Mouse (Mus musculus) heart, embryonic 10.5 days (tissue): ENCODE measurements at regions not wholly inside any gene's neighbourhood (a gene's known extent, or its start where the extent isn't known, plus 50 kb on each side); places are given as distances from the start of the nearest gene placed in this dataset.

Experiments used
- DNase-seq: peaks from one replicate; pipeline ENCODE4 v3.0.0-alpha.2; 2017; ENCODE audit warnings: low spot score
- H3K27ac ChIP-seq: fragments of 300-500 bp; sonication (generic); 2 replicates; pipeline ENCODE4 v1.5.1; 2016; ENCODE audit warnings: mild to moderate bottlenecking
- H3K27me3 ChIP-seq: fragments of 300-500 bp; sonication (generic); 2 replicates; pipeline ENCODE4 v1.6.1; 2016; ENCODE audit warnings: mild to moderate bottlenecking; ENCODE audit not compliant: poor library complexity, insufficient read depth, severe bottlenecking
- H3K36me3 ChIP-seq: fragments of 300-500 bp; sonication (generic); 2 replicates; pipeline ENCODE4 v1.6.1; 2016; ENCODE audit warnings: mild to moderate bottlenecking, moderate library complexity
- H3K4me1 ChIP-seq: fragments of 300-500 bp; sonication (generic); 2 replicates; pipeline ENCODE4 v1.6.1; 2016; ENCODE audit warnings: mild to moderate bottlenecking
- H3K4me3 ChIP-seq: fragments of 300-500 bp; sonication (generic); 2 replicates; pipeline ENCODE4 v1.5.1; 2016; ENCODE audit warnings: mild to moderate bottlenecking, moderate library complexity
- H3K9me3 ChIP-seq: fragments of 300-500 bp; sonication (generic); 2 replicates; pipeline ENCODE4 v1.6.1; 2016; ENCODE audit warnings: mild to moderate bottlenecking, moderate library complexity
- WGBS: fragments of 180-500 bp; shearing (Covaris S2); methylation state at CpG from one replicate; pipeline ENCODE4 v1.1.7; 2016; 5-methylcytosine and 5-hydroxymethylcytosine counted together

- WGBS, result 56% methylated on average over 22 of the region's 22 CpGs
- H3K9me3 ChIP-seq, result peaks cover 15% of the 10 kb centered on the region
- H3K4me1 ChIP-seq, result no peaks in the 10 kb centered on the region
- H3K36me3 ChIP-seq, result no peaks in the 10 kb centered on the region
- H3K27me3 ChIP-seq, result no peaks in the 10 kb centered on the region
- H3K27ac ChIP-seq, result no peak overlapping the region
- H3K4me3 ChIP-seq, result no peak overlapping the region
- DNase-seq, result peak; percentile 93
These were observed 179.1 kb upstream of the Arhgef26 start for GRCm38 (mm10) chr3:62159031-62159430.

- Histone ChIP-seq H3K36me3 (no peaks in the 10 kb centered on the region), H3K4me1 (no peaks in the 10 kb centered on the region), H3K27me3 (no peaks in the 10 kb centered on the region), H3K9me3 (no peaks in the 10 kb centered on the region), H3K4me3 (no peak overlapping the region), H3K27ac (no peak overlapping the region)
- no peak for DNase-seq
- 67% methylated on average over 4 of the region's 4 CpGs for WGBS
These were observed 167.5 kb upstream of the Arhgef26 start for GRCm38 (mm10) chr3:62170647-62171046.

- Histone ChIP-seq H3K9me3 (no peaks in the 10 kb centered on the region), H3K27me3 (no peaks in the 10 kb centered on the region), H3K27ac (no peak overlapping the region), H3K36me3 (no peaks in the 10 kb centered on the region), H3K4me1 (no peaks in the 10 kb centered on the region), H3K4me3 (no peak overlapping the region)
- WGBS, result 75% methylated on average over 3 of the region's 3 CpGs
- no peak for DNase-seq
These were observed 150.2 kb upstream of the Arhgef26 start for GRCm38 (mm10) chr3:62187807-62188509.

- no peak for DNase-seq
- no peak overlapping the region for H3K4me3 ChIP-seq
- H3K36me3 ChIP-seq, result no peaks in the 10 kb centered on the region
- no peak overlapping the region for H3K27ac ChIP-seq
- no peaks in the 10 kb centered on the region for H3K27me3 ChIP-seq
- WGBS, result 58% methylated on average over 1 of the region's 1 CpGs
- H3K9me3 ChIP-seq, result no peaks in the 10 kb centered on the region
- no peaks in the 10 kb centered on the region for H3K4me1 ChIP-seq
These were observed 145.7 kb upstream of the Arhgef26 start for GRCm38 (mm10) chr3:62192466-62192865.

- no peak for DNase-seq
- H3K4me3 ChIP-seq, result no peak overlapping the region
- no peaks in the 10 kb centered on the region for H3K9me3 ChIP-seq
- H3K36me3 ChIP-seq, result no peaks in the 10 kb centered on the region
- no peak overlapping the region for H3K27ac ChIP-seq
- H3K27me3 ChIP-seq, result no peaks in the 10 kb centered on the region
- WGBS, result 84% methylated on average over 4 of the region's 4 CpGs
- no peaks in the 10 kb centered on the region for H3K4me1 ChIP-seq
These were observed 143.7 kb upstream of the Arhgef26 start for GRCm38 (mm10) chr3:62194421-62194820.

- 66% methylated on average over 1 of the region's 1 CpGs for WGBS
- H3K27ac ChIP-seq, result no peak overlapping the region
- peaks cover 5% of the 10 kb centered on the region; the same call in 1 of the 2 replicates for H3K27me3 ChIP-seq
- no peaks in the 10 kb centered on the region for H3K4me1 ChIP-seq
- no peak overlapping the region for H3K4me3 ChIP-seq
- DNase-seq, result no peak
- no peaks in the 10 kb centered on the region for H3K36me3 ChIP-seq
- H3K9me3 ChIP-seq, result 0 out of 2 replicates have a peak, but pooled peaks cover 4% of the 10 kb centered on the region
These were observed 141.5 kb upstream of the Arhgef26 start for GRCm38 (mm10) chr3:62196679-62197078.

- DNase-seq, result no peak
- H3K4me3 ChIP-seq, result no peak overlapping the region
- no peaks in the 10 kb centered on the region for H3K9me3 ChIP-seq
- H3K27ac ChIP-seq, result no peak overlapping the region
- no peaks in the 10 kb centered on the region for H3K27me3 ChIP-seq
- no peaks in the 10 kb centered on the region for H3K4me1 ChIP-seq
- no peaks in the 10 kb centered on the region for H3K36me3 ChIP-seq
These were observed 122.3 kb upstream of the Arhgef26 start for GRCm38 (mm10) chr3:62215806-62216205.

- WGBS, result 97% methylated on average over 1 of the region's 1 CpGs
These were observed 120.8 kb upstream of the Arhgef26 start for GRCm38 (mm10) chr3:62217335-62217734.

GRCm38 (mm10) chr3:62227697-62228096 is 110.4 kb upstream of the Arhgef26 start:
- Histone ChIP-seq H3K36me3 (no peaks in the 10 kb centered on the region), H3K27me3 (no peaks in the 10 kb centered on the region), H3K4me3 (no peak overlapping the region), H3K27ac (no peak overlapping the region), H3K9me3 (no peaks in the 10 kb centered on the region), H3K4me1 (no peaks in the 10 kb centered on the region)
- no peak for DNase-seq
- WGBS, result 62% methylated on average over 2 of the region's 2 CpGs

More at GRCm38 (mm10) chr3:62217335-62217734, 120.8 kb upstream of the Arhgef26 start:
- no peaks in the 10 kb centered on the region for H3K27me3 ChIP-seq
- no peaks in the 10 kb centered on the region for H3K9me3 ChIP-seq
- no peak overlapping the region for H3K27ac ChIP-seq
- H3K4me1 ChIP-seq, result no peaks in the 10 kb centered on the region
- no peak overlapping the region for H3K4me3 ChIP-seq
- H3K36me3 ChIP-seq, result no peaks in the 10 kb centered on the region
- no peak for DNase-seq

GRCm38 (mm10) chr3:62228156-62228555 is 110.0 kb upstream of the Arhgef26 start:
- H3K36me3 ChIP-seq, result no peaks in the 10 kb centered on the region
- no peaks in the 10 kb centered on the region for H3K27me3 ChIP-seq
- no peak overlapping the region for H3K27ac ChIP-seq
- H3K4me1 ChIP-seq, result no peaks in the 10 kb centered on the region
- 78% methylated on average over 3 of the region's 3 CpGs for WGBS
- no peak overlapping the region for H3K4me3 ChIP-seq
- DNase-seq, result no peak
- H3K9me3 ChIP-seq, result no peaks in the 10 kb centered on the region

- 81% methylated on average over 3 of the region's 3 CpGs for WGBS
- no peak overlapping the region for H3K27ac ChIP-seq
- H3K4me3 ChIP-seq, result no peak overlapping the region
These were observed 97.1 kb upstream of the Arhgef26 start for GRCm38 (mm10) chr3:62241031-62241430.

GRCm38 (mm10) chr3:62271703-62272102 is 66.4 kb upstream of the Arhgef26 start:
- WGBS, result 78% methylated on average over 4 of the region's 4 CpGs
- Histone ChIP-seq H3K27me3 (no peaks in the 10 kb centered on the region), H3K9me3 (no peaks in the 10 kb centered on the region), H3K36me3 (no peaks in the 10 kb centered on the region), H3K27ac (no peak overlapping the region), H3K4me3 (no peak overlapping the region), H3K4me1 (no peaks in the 10 kb centered on the region)
- DNase-seq, result no peak

More at GRCm38 (mm10) chr3:62241031-62241430, 97.1 kb upstream of the Arhgef26 start:
- Histone ChIP-seq H3K9me3 (no peaks in the 10 kb centered on the region), H3K4me1 (no peaks in the 10 kb centered on the region), H3K27me3 (no peaks in the 10 kb centered on the region), H3K36me3 (no peaks in the 10 kb centered on the region)
- no peak for DNase-seq

GRCm38 (mm10) chr3:62278279-62278678 is 59.9 kb upstream of the Arhgef26 start:
- Histone ChIP-seq H3K9me3 (no peaks in the 10 kb centered on the region), H3K36me3 (no peaks in the 10 kb centered on the region), H3K27ac (no peak overlapping the region), H3K4me1 (no peaks in the 10 kb centered on the region), H3K4me3 (no peak overlapping the region), H3K27me3 (no peaks in the 10 kb centered on the region)
- WGBS, result 72% methylated on average over 3 of the region's 3 CpGs
- DNase-seq, result no peak

GRCm38 (mm10) chr3:62280960-62281359 is 57.2 kb upstream of the Arhgef26 start:
- Histone ChIP-seq H3K27me3 (no peaks in the 10 kb centered on the region), H3K27ac (no peak overlapping the region), H3K4me1 (no peaks in the 10 kb centered on the region), H3K36me3 (no peaks in the 10 kb centered on the region), H3K9me3 (no peaks in the 10 kb centered on the region), H3K4me3 (no peak overlapping the region)
- no peak for DNase-seq
- 80% methylated on average over 2 of the region's 2 CpGs for WGBS
